ENCODE assay signal across 8 mouse cellular contexts in the genomic region with DNA sequence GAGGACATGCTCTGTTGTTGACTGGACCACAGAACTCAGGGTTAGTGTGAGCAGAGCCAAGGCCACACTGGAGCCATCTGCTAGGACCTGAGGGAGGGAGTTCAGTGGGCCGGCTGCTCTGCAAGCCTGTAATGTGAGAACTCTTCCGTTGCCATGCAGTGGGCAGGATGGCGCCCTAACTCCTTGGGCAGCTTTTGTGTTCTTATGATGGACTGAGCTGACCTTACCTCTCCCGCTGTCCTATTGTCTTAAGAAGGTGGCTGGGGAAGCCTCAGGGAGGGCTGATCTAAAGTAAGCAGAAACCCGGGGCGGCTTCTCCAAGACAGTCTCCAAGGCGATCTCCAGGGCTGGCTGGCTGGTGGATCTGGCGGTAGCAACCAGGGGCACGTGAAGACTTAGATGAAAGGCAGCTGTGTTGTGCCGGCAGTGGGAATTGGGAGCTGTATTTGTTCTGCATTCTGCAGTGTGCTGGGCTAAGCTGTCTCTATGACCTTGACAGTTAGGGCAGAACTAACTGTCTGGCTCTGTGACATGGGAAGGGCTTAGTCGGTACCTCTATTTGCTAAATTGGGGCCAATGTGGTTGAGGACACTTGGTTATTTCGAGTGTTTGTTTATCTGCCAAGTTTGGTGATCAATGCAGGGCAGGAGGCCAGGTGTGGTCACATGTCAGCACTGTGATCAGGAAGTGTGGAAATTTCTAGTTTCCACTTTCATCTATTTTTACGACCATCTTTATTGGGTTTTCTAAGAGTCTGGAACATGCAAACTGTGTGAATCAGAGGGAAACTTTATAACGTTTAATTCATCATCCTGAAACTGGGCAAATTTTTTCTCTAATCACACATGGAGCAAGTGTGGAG.
A peak's percentile ranks its signal among the peaks of the same experiment; 100 is the strongest.
DNase-seq lines count a peak whose midpoint lies in the region; ATAC-seq and TF ChIP-seq lines count a peak whose summit lies in the region.

No protein-coding gene starts in this region.

- peak; percentile 55 for ATAC-seq in frontal cortex, adult (ENCODE audit: low TSS enrichment)

- H3K36me3 ChIP-seq in embryonic facial prominence, embryonic 10.5 days (replicated peaks), result no peaks in the 10 kb centered on the region
- H3K36me3 ChIP-seq in thymus, adult 2 months (ENCODE audit: control insufficient read depth, insufficient read depth, low read length), result no peaks in the 10 kb centered on the region

- no peaks in the 10 kb centered on the region for H3K9me3 ChIP-seq in embryonic facial prominence, embryonic 10.5 days

- TF ChIP-seq POLR2A in thymus, adult 2 months (IDR thresholded peaks at IDR 0.05; ENCODE audit: control insufficient read depth, extremely low read depth, insufficient read depth, low read length, poor library complexity), result no peak

- H3K4me3 ChIP-seq in embryonic facial prominence, embryonic 10.5 days, result no peak overlapping the region
- no peak overlapping the region for H3K4me3 ChIP-seq in thymus, adult 2 months (ENCODE audit: control insufficient read depth, insufficient read depth, low read length)

- no peak for TF ChIP-seq CTCF in thymus, adult 2 months (IDR thresholded peaks at IDR 0.05; ENCODE audit: borderline replicate concordance, control insufficient read depth, extremely low read depth, insufficient read depth, low read length, poor library complexity)

- no peak for DNase-seq in frontal cortex, postnatal 25 days (ENCODE audit: low spot score in 2 of 2)
- DNase-seq in MN1 (ENCODE audit: low spot score), result peak; percentile 32
- DNase-seq in embryonic facial prominence, embryonic 10.5 days (ENCODE audit: low spot score), result peak; percentile 61
- DNase-seq in heart, postnatal 4 days, result peak; percentile 21
- peak; percentile 38 for DNase-seq in lung, postnatal 10 days
- no peak for DNase-seq in T-cell, adult 2 months (ENCODE audit: low spot score)
- no peak for DNase-seq in thymus, adult 2 months

- 34% methylated on average over 14 of the region's 14 CpGs for WGBS in embryonic facial prominence, embryonic 10.5 days
- 81% methylated on average over 14 of the region's 14 CpGs for WGBS in thymus, adult 2 months

- no peaks in the 10 kb centered on the region for H3K27me3 ChIP-seq in embryonic facial prominence, embryonic 10.5 days (replicated peaks; ENCODE audit: low read depth, poor library complexity, severe bottlenecking)
- no peaks in the 10 kb centered on the region for H3K27me3 ChIP-seq in thymus, adult 2 months (ENCODE audit: control insufficient read depth, insufficient read depth, low read length)

- peak overlapping the region; percentile 26; the same call in 1 of the 2 replicates for H3K27ac ChIP-seq in embryonic facial prominence, embryonic 10.5 days (replicated peaks)
- H3K27ac ChIP-seq in thymus, adult 2 months (ENCODE audit: control insufficient read depth, insufficient read depth, low read length), result no peak overlapping the region

- peaks cover 40% of the 10 kb centered on the region for H3K4me1 ChIP-seq in embryonic facial prominence, embryonic 10.5 days
- H3K4me1 ChIP-seq in thymus, adult 2 months (replicated peaks; ENCODE audit: control insufficient read depth, insufficient read depth, low read length), result no peaks in the 10 kb centered on the region

Comparison
In these comparisons a context has a peak if more than half of its experiments do, and no peak if none do; other contexts are left out.
1. DNase-seq: peak in MN1 (single experiment), embryonic facial prominence, embryonic 10.5 days (single experiment), heart, postnatal 4 days (single experiment) and lung, postnatal 10 days (single experiment); none in frontal cortex, postnatal 25 days (0 of 2), T-cell, adult 2 months (single experiment) and thymus, adult 2 months (single experiment).